Mouse (Mus musculus) liver, embryonic 14.5 days (tissue): ENCODE results near the gene Ipo4. TPM values are rescaled to one million over a fixed set of nuclear protein-coding genes. Genes with fewer than 3 reads are reported as not detected.

Experiments used
- ATAC-seq: fragments of 200-750 bp; cut with Nextera tagmentation; 2 replicates; pipeline ENCODE4 v1.8.0; 2017; ENCODE audit warnings: moderate number of reproducible peaks, mild to moderate bottlenecking, moderate library complexity; ENCODE audit not compliant: insufficient read depth
- DNase-seq, 3 experiments: peaks; one replicate each; pipeline ENCODE4 v3.0.0-alpha.2; 2012 to 2013; ENCODE audit warnings: low read depth in 3 of 3, low spot score in 3 of 3
- H3K27ac ChIP-seq: fragments of 300-500 bp; sonication (generic); 2 replicates; pipeline ENCODE4 v1.5.1; 2014; ENCODE audit warnings: moderate library complexity, mild to moderate bottlenecking, control low read depth, inconsistent platforms
- H3K27me3 ChIP-seq: fragments of 300-500 bp; sonication (generic); 2 replicates; pipeline ENCODE4 v1.6.1; 2014; ENCODE audit warnings: mild to moderate bottlenecking, low read length, moderate library complexity; ENCODE audit not compliant: control insufficient read depth, insufficient read depth
- H3K36me3 ChIP-seq: fragments of 300-500 bp; sonication (generic); replicated peaks from 2 replicates; pipeline ENCODE4 v1.6.1; 2014; ENCODE audit warnings: low read depth; ENCODE audit not compliant: control insufficient read depth, insufficient read depth
- H3K4me1 ChIP-seq, 2 experiments: fragments of 200-500 bp in 1 of 2; fragments of 300-500 bp in 1 of 2; sonication (generic) in 1 of 2; replicated peaks; 2 replicates each; pipeline ENCODE4 v1.6.1; 2012 to 2014; ENCODE audit warnings: antibody characterized with exemption in 1 of 2, inconsistent platforms in 1 of 2, low read length in 1 of 2; ENCODE audit not compliant: control insufficient read depth in 2 of 2, insufficient read depth in 2 of 2
- H3K4me2 ChIP-seq: fragments of 300-500 bp; sonication (generic); 2 replicates; pipeline ENCODE4 v1.6.1; 2014; ENCODE audit warnings: low read depth, mild to moderate bottlenecking, control low read depth, moderate library complexity
- H3K4me3 ChIP-seq, 2 experiments: fragments of 200-500 bp in 1 of 2; fragments of 300-500 bp in 1 of 2; sonication (generic) in 1 of 2; 2 replicates each; pipeline ENCODE4 v1.5.1; 2012 to 2014; ENCODE audit warnings: low read depth in 2 of 2, low read length in 2 of 2, mild to moderate bottlenecking in 2 of 2, control low read depth in 1 of 2, inconsistent platforms in 1 of 2, moderate library complexity in 1 of 2; ENCODE audit not compliant: insufficient read depth in 1 of 2
- H3K9ac ChIP-seq: fragments of 300-500 bp; sonication (generic); replicated peaks from 2 replicates; pipeline ENCODE4 v1.6.1; 2014; ENCODE audit warnings: mild to moderate bottlenecking, control low read depth, moderate library complexity
- H3K9me3 ChIP-seq: fragments of 300-500 bp; sonication (generic); 2 replicates; pipeline ENCODE4 v1.6.1; 2016; ENCODE audit warnings: low read length, mixed read lengths; ENCODE audit not compliant: control insufficient read depth
- CTCF ChIP-seq: IDR thresholded peaks from 2 replicates; pipeline ENCODE4 v1.5.1; 2016; ENCODE audit warnings: antibody characterized with exemption, low read depth, control low read depth
- EP300 ChIP-seq: IDR thresholded peaks from 2 replicates; pipeline ENCODE4 v1.6.1; 2016; ENCODE audit warnings: antibody characterized with exemption, low read depth
- WGBS: fragments of 180-500 bp; shearing (Covaris S2); extraction: QIAGEN DNeasy Blood & Tissue Kit; methylation state at CpG from one replicate; pipeline ENCODE4 v1.1.7; 2014; ENCODE audit not compliant: insufficient replicate concordance; 5-methylcytosine and 5-hydroxymethylcytosine counted together
- polyA plus RNA-seq, 2 experiments: library from polyadenylated mRNA; depleted of rRNA in 1 of 2; stranded (reverse) in 1 of 2; unstranded in 1 of 2; fragments of >200 nt; fragmentation: Nextera tagmentation in 1 of 2; extraction: Ambion mirVana in 1 of 2; gene quantifications; 2 replicates each; pipeline versions ENCODE4 v1.2.1 to v1.2.3; 2012 to 2014

The Ipo4 gene
- polyA plus RNA-seq, 2 experiments, result 22.6 to 27.6 TPM

GRCm38 (mm10) chr14:55584702-55585565 lies 50.8 kb downstream of the Ipo4 start, which contains the start of gene Emc9:
TSS of gene Emc9 (minus strand) at chr14:55585302.
- Histone ChIP-seq H3K9ac (peak within 1 kb of the TSS; percentile 84), H3K4me3 (peak within 1 kb of the TSS; percentile 70 to 74), H3K9me3 (no peaks in the 10 kb centered on the region), H3K4me1 (peaks cover 28 to 31% of the 10 kb centered on the region in 2 experiments), H3K36me3 (peaks cover 5% of the 10 kb centered on the region), H3K27me3 (no peaks in the 10 kb centered on the region), H3K27ac (peak within 1 kb of the TSS; percentile 98), H3K4me2 (peak within 1 kb of the TSS; percentile 99)
- TF ChIP-seq CTCF (peak; percentile 26), EP300 (peak; percentile 2; the same call in 1 of the 2 replicates)
- peak; percentile 82 to 84 (median 83) for DNase-seq
- under 1% methylated on average over 41 of the region's 43 CpGs for WGBS
- peak; percentile 93 for ATAC-seq

DNA sequence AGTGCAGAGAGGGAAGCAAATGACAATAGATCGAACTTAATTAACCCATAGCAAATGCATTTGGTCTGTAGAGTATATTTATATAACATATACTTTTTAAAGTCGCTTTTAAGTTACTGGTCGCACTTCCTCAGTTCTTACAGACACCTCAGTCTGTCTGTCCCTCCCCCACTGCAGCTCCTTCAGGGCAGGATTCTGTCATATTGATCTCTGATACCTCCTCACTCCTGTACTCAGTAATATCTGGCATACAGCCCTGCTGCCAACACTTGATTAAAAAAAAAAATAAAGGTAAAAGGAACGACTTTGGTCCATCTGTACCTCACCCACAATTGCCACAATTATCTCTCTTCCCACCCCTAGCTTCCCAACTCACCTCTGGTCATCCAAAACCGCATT lies 51.5 kb downstream of the Ipo4 start:
- no peak for DNase-seq
- H3K9me3 ChIP-seq, result no peaks in the 10 kb centered on the region
- H3K4me2 ChIP-seq, result peak overlapping the region; percentile 99
- WGBS, result 14% methylated on average over 5 of the region's 5 CpGs
- H3K4me1 ChIP-seq, result peaks cover 26 to 31% of the 10 kb centered on the region in 2 experiments
- H3K36me3 ChIP-seq, result peaks cover 5% of the 10 kb centered on the region
- peak overlapping the region; percentile 70 to 74 for H3K4me3 ChIP-seq
- peak overlapping the region; percentile 98 for H3K27ac ChIP-seq
- no peaks in the 10 kb centered on the region for H3K27me3 ChIP-seq
- H3K9ac ChIP-seq, result peak overlapping the region; percentile 84
- TF ChIP-seq CTCF (no peak), EP300 (peak; percentile 9; the same call in 1 of the 2 replicates)
- no peak for ATAC-seq

GRCm38 (mm10) chr14:55581981-55582681 lies 53.6 kb downstream of the Ipo4 start:
- peaks cover 3% of the 10 kb centered on the region for H3K36me3 ChIP-seq
- no peak overlapping the region for H3K27ac ChIP-seq
- H3K4me2 ChIP-seq, result no peak overlapping the region
- peaks cover 29 to 41% of the 10 kb centered on the region in 2 experiments for H3K4me1 ChIP-seq
- no peak overlapping the region for H3K9ac ChIP-seq
- no peak overlapping the region for H3K4me3 ChIP-seq
- H3K27me3 ChIP-seq, result no peaks in the 10 kb centered on the region
- DNase-seq, result no peak
- WGBS, result 73% methylated on average over 9 of the region's 9 CpGs
- H3K9me3 ChIP-seq, result no peaks in the 10 kb centered on the region
- TF ChIP-seq CTCF (peak; percentile 69), EP300 (no peak)
- ATAC-seq, result no peak

- Histone ChIP-seq H3K27me3 (no peaks in the 10 kb centered on the region), H3K9me3 (no peaks in the 10 kb centered on the region), H3K27ac (no peak overlapping the region), H3K9ac (no peak overlapping the region), H3K36me3 (peaks cover 3% of the 10 kb centered on the region), H3K4me3 (no peak overlapping the region), H3K4me1 (peaks cover 19 to 28% of the 10 kb centered on the region in 2 experiments), H3K4me2 (no peak overlapping the region)
- DNase-seq, result no peak
- ATAC-seq, result no peak
- TF ChIP-seq CTCF (no peak), EP300 (no peak)
- 84% methylated on average over 16 of the region's 16 CpGs for WGBS
Measured at GRCm38 (mm10) chr14:55580731-55581130, 55.0 kb downstream of the Ipo4 start.
